Mouse (Mus musculus): Measurements from ENCODE around the gene Mgat2. TPM values are rescaled to one million over a fixed set of nuclear protein-coding genes. Genes with fewer than 3 reads are reported as not detected.
A peak's percentile ranks its signal among the peaks of the same experiment; 100 is the strongest.

Gene Mgat2
- total and polyA plus RNA-seq, 3 experiments, result 40.9 to 65.3 TPM; not detected in 1

DNA sequence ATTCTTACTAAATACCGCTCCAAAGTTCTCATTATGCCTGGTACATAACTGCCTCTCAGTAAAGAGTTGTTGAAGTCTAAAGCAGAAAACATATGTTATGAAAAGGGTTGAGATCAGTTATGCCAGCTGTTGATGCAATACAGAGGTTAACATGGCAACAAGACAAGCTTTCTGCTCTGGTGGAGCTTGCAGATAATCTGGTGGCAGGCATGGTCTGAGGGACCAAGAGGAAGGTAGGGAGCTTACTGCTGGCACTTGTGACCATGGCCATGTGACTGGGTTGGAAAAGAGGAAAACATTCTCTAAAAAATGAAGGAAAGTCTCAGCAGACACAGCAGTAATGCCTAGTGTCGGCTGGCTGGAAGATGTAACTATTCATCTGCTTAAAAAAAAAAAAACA, 12.7 kb upstream of the Mgat2 start:
- H3K27ac ChIP-seq (ENCODE audit: control insufficient read depth, low read depth, low read length), result no peak overlapping the region
- no peak for DNase-seq (ENCODE audit: low read depth, low spot score)
- peaks cover 0 to 10% of the 10 kb centered on the region in 2 experiments for H3K36me3 ChIP-seq (ENCODE audit: control insufficient read depth in 1 of 2, insufficient read depth in 2 of 2, low read length in 2 of 2)
- H3K79me2 ChIP-seq (ENCODE audit: control insufficient read depth, insufficient read depth, low read length, poor library complexity), result peaks cover 11% of the 10 kb centered on the region
- no peak overlapping the region for H3K4me3 ChIP-seq (ENCODE audit: control insufficient read depth in 1 of 2, insufficient read depth in 1 of 2, low read depth in 2 of 2, low read length in 2 of 2)
- H3K9ac ChIP-seq (ENCODE audit: control insufficient read depth, low read depth, low read length, poor library complexity, severe bottlenecking), result no peak overlapping the region
- no peak for TF ChIP-seq TAL1 (IDR thresholded peaks at IDR 0.05; ENCODE audit: low read length)
- TF ChIP-seq TCF12 (IDR thresholded peaks at IDR 0.05; ENCODE audit: low read depth, low read length), result peak; percentile 21; the same call in 1 of the 2 replicates
- TF ChIP-seq SIN3A (IDR thresholded peaks at IDR 0.05; ENCODE audit: low read length), result peak; percentile 56; the same call in 1 of the 2 replicates
- no peak for TF ChIP-seq GABPA (IDR thresholded peaks at IDR 0.05; ENCODE audit: low read depth, low read length)
- TF ChIP-seq JUND (IDR thresholded peaks at IDR 0.05; ENCODE audit: low read depth, low read length), result no peak
- TF ChIP-seq ETS1 (IDR thresholded peaks at IDR 0.05; ENCODE audit: low read depth, low read length), result peak; percentile 76; the same call in 1 of the 2 replicates
- peak; percentile 81; the same call in 1 of the 2 replicates for TF ChIP-seq USF1 (IDR thresholded peaks at IDR 0.05; ENCODE audit: low read depth, low read length)
- peak; percentile 89; the same call in 1 of the 2 replicates for TF ChIP-seq MXI1 (IDR thresholded peaks at IDR 0.05; ENCODE audit: low read depth, low read length)
- TF ChIP-seq EP300 (IDR thresholded peaks at IDR 0.05; ENCODE audit: low read depth in 1 of 2, low read length in 2 of 2), result peak in 1 of 2 experiments; percentile 23; a peak in 1 of 4 replicates
- no peaks in the 10 kb centered on the region for H3K9me3 ChIP-seq (replicated peaks; ENCODE audit: insufficient read depth, low read length)
- peaks cover 0 to 2% of the 10 kb centered on the region in 2 experiments; a peak in 2 of 4 replicates for H3K4me1 ChIP-seq (ENCODE audit: control insufficient read depth in 1 of 2, insufficient read depth in 2 of 2, low read length in 2 of 2)
- no peaks in the 10 kb centered on the region for H3K27me3 ChIP-seq (ENCODE audit: control insufficient read depth in 1 of 2, insufficient read depth in 2 of 2, low read length in 2 of 2)

DNA sequence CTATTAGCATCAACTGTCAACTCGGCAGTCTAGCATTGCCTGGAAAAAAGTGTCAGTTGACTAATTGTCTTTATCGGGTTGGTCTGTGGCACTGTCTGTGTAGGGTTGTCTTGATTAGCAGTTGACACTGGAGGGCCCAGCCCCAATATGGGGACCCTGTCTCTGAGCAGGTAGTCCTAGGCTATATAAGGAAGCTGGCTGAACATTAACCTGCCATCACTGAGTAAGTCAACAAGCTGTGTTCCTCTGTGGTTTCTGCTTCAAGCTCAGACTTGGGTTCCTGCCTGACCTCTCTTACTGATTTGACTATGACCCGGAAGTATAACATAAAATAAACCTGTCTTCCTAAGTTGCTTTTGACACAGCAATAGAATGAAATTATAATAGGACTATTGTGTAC, 8.0 kb upstream of the Mgat2 start:
- H3K4me1 ChIP-seq (ENCODE audit: control insufficient read depth in 1 of 2, insufficient read depth in 2 of 2, low read length in 2 of 2), result no peaks in the 10 kb centered on the region
- no peaks in the 10 kb centered on the region for H3K27me3 ChIP-seq (ENCODE audit: control insufficient read depth in 1 of 2, insufficient read depth in 2 of 2, low read length in 2 of 2)
- H3K4me3 ChIP-seq (ENCODE audit: control insufficient read depth in 1 of 2, insufficient read depth in 1 of 2, low read depth in 2 of 2, low read length in 2 of 2), result no peak overlapping the region
- H3K79me2 ChIP-seq (ENCODE audit: control insufficient read depth, insufficient read depth, low read length, poor library complexity), result no peaks in the 10 kb centered on the region
- TF ChIP-seq POLR2AphosphoS5 (IDR thresholded peaks at IDR 0.05; ENCODE audit: borderline replicate concordance, low read depth, low read length), result no peak
- no peak for TF ChIP-seq POLR2A (IDR thresholded peaks at IDR 0.05; ENCODE audit: control insufficient read depth in 1 of 2, insufficient read depth in 1 of 2, low read depth in 1 of 2, low read length in 2 of 2, poor library complexity in 1 of 2)
- no peak for TF ChIP-seq ZC3H11A (IDR thresholded peaks at IDR 0.05; ENCODE audit: low read depth, low read length)
- no peak for TF ChIP-seq JUND (IDR thresholded peaks at IDR 0.05; ENCODE audit: low read depth, low read length)
- no peak for TF ChIP-seq USF2 (IDR thresholded peaks at IDR 0.05; ENCODE audit: borderline replicate concordance in 1 of 2, insufficient read depth in 1 of 2, low read depth in 1 of 2, low read length in 2 of 2)
- no peak for TF ChIP-seq UBTF (IDR thresholded peaks at IDR 0.05; ENCODE audit: borderline replicate concordance, insufficient read depth, low read depth, low read length)
- TF ChIP-seq GATA1 (IDR thresholded peaks at IDR 0.05; ENCODE audit: low read depth, low read length), result no peak
- no peak for TF ChIP-seq ZMIZ1 (IDR thresholded peaks at IDR 0.05; ENCODE audit: low read depth, low read length)
- H3K36me3 ChIP-seq (ENCODE audit: control insufficient read depth in 1 of 2, insufficient read depth in 2 of 2, low read length in 2 of 2), result no peaks in the 10 kb centered on the region; a peak in 3 of 4 replicates
- H3K9me3 ChIP-seq (replicated peaks; ENCODE audit: insufficient read depth, low read length), result no peaks in the 10 kb centered on the region
- no peak overlapping the region for H3K9ac ChIP-seq (ENCODE audit: control insufficient read depth, low read depth, low read length, poor library complexity, severe bottlenecking)
- H3K27ac ChIP-seq (ENCODE audit: control insufficient read depth, low read depth, low read length), result no peak overlapping the region
- no peak for DNase-seq (ENCODE audit: low read depth, low spot score)
